Mouse (Mus musculus) limb, embryonic 14.5 days (tissue): ENCODE results near the gene Pde9a. TPM values are rescaled to one million over a fixed set of nuclear protein-coding genes. Genes with fewer than 3 reads are reported as not detected.

Experiments
- ATAC-seq: fragments of 200-750 bp; cut with Nextera tagmentation; 2 replicates; pipeline ENCODE4 v1.8.0; 2017; ENCODE audit warnings: low read depth, moderate number of reproducible peaks, moderate TSS enrichment; ENCODE audit not compliant: low FRiP score
- DNase-seq: peaks from one replicate; pipeline ENCODE4 v3.0.0-alpha.2; 2015; ENCODE audit warnings: low spot score
- H3K27ac ChIP-seq: fragments of 300-500 bp; sonication (generic); replicated peaks from 2 replicates; pipeline ENCODE4 v1.5.1; 2014; ENCODE audit warnings: low read depth, mild to moderate bottlenecking, low read length, moderate library complexity, mixed read lengths
- H3K27me3 ChIP-seq: fragments of 300-500 bp; sonication (generic); 2 replicates; pipeline ENCODE4 v1.6.1; 2014; ENCODE audit warnings: low read length, mixed read lengths; ENCODE audit not compliant: control insufficient read depth, insufficient read depth
- H3K36me3 ChIP-seq: fragments of 300-500 bp; sonication (generic); 2 replicates; pipeline ENCODE4 v1.6.1; 2014; ENCODE audit warnings: mild to moderate bottlenecking, low read length, moderate library complexity, mixed read lengths; ENCODE audit not compliant: control insufficient read depth, insufficient read depth
- H3K4me1 ChIP-seq: fragments of 300-500 bp; sonication (generic); 2 replicates; pipeline ENCODE4 v1.6.1; 2014; ENCODE audit warnings: antibody characterized with exemption, low read length, mixed read lengths; ENCODE audit not compliant: control insufficient read depth, insufficient read depth
- H3K4me2 ChIP-seq: fragments of 300-500 bp; sonication (generic); replicated peaks from 2 replicates; pipeline ENCODE4 v1.6.1; 2014; ENCODE audit warnings: low read depth, mild to moderate bottlenecking, low read length, moderate library complexity; ENCODE audit not compliant: severe bottlenecking
- H3K4me3 ChIP-seq: fragments of 300-500 bp; sonication (generic); replicated peaks from 2 replicates; pipeline ENCODE4 v1.5.1; 2014; ENCODE audit warnings: low read length
- H3K9ac ChIP-seq: fragments of 300-500 bp; sonication (generic); 2 replicates; pipeline ENCODE4 v1.6.1; 2014; ENCODE audit warnings: mild to moderate bottlenecking, low read depth, low read length, moderate library complexity; ENCODE audit not compliant: severe bottlenecking
- H3K9me3 ChIP-seq: fragments of 300-500 bp; sonication (generic); 2 replicates; pipeline ENCODE4 v1.6.1; 2016; ENCODE audit warnings: low read length; ENCODE audit not compliant: control insufficient read depth
- POLR2A ChIP-seq: fragments of 200-500 bp; IDR thresholded peaks from 2 replicates; pipeline ENCODE4 v1.8.0; 2012; ENCODE audit warnings: inconsistent platforms, mild to moderate bottlenecking, moderate library complexity, borderline replicate concordance; ENCODE audit not compliant: insufficient read depth, insufficient read length; ENCODE audit errors: extremely low read depth
- WGBS: fragments of 180-500 bp; shearing (Covaris S2); extraction: QIAGEN DNeasy Blood & Tissue Kit; methylation state at CpG from one replicate; pipeline ENCODE4 v1.1.7; 2014; 5-methylcytosine and 5-hydroxymethylcytosine counted together
- polyA plus RNA-seq, 2 experiments: library from polyadenylated mRNA; depleted of rRNA in 1 of 2; stranded (reverse) in 1 of 2; unstranded in 1 of 2; fragments of >200 nt; fragmentation: Nextera tagmentation in 1 of 2; extraction: Ambion mirVana in 1 of 2; gene quantifications; 2 replicates each; pipeline versions ENCODE4 v1.2.1 to v1.2.3; 2012 to 2014

Gene Pde9a
- polyA plus RNA-seq, 2 experiments: 27.2 to 47.3 TPM

GRCm38 (mm10) chr17:31510944-31511343 lies 124.9 kb downstream of the Pde9a start:
- Histone ChIP-seq H3K9me3 (no peaks in the 10 kb centered on the region), H3K27ac (no peak overlapping the region), H3K4me2 (peak overlapping the region; percentile 75), H3K27me3 (no peaks in the 10 kb centered on the region), H3K9ac (no peak overlapping the region), H3K36me3 (peaks cover 35% of the 10 kb centered on the region), H3K4me1 (peaks cover 4% of the 10 kb centered on the region; the same call in 1 of the 2 replicates), H3K4me3 (peak overlapping the region; percentile 84)
- 96% methylated on average over 6 of the region's 6 CpGs for WGBS
- TF ChIP-seq POLR2A: no peak
- DNase-seq (no peak), ATAC-seq (no peak)

GRCm38 (mm10) chr17:31511792-31512495 lies 125.9 kb downstream of the Pde9a start:
- peak; percentile 97 for ATAC-seq

GRCm38 (mm10) chr17:31512593-31512992 lies 126.6 kb downstream of the Pde9a start:
- no peaks in the 10 kb centered on the region for H3K9me3 ChIP-seq
- TF ChIP-seq POLR2A: no peak
- H3K4me1 ChIP-seq: peaks cover 4% of the 10 kb centered on the region; the same call in 1 of the 2 replicates
- WGBS: 21% methylated on average over 6 of the region's 6 CpGs
- H3K9ac ChIP-seq: peak overlapping the region; percentile 71; the same call in 1 of the 2 replicates
- peak overlapping the region; percentile 84 for H3K4me3 ChIP-seq
- peak overlapping the region; percentile 75 for H3K4me2 ChIP-seq
- ATAC-seq (0 out of 2 replicates have a peak, but pooled peaks have one; percentile 4), DNase-seq (no peak)
- no peaks in the 10 kb centered on the region for H3K27me3 ChIP-seq
- peaks cover 20% of the 10 kb centered on the region for H3K36me3 ChIP-seq
- H3K27ac ChIP-seq: 0 out of 2 replicates have a peak overlapping the region, but pooled peaks have one; percentile 74

More at GRCm38 (mm10) chr17:31511792-31512495, 125.9 kb downstream of the Pde9a start:
- H3K27me3 ChIP-seq: no peaks in the 10 kb centered on the region
- H3K4me1 ChIP-seq: peaks cover 4% of the 10 kb centered on the region; the same call in 1 of the 2 replicates
- H3K9ac ChIP-seq: peak overlapping the region; percentile 71
- H3K4me2 ChIP-seq: peak overlapping the region; percentile 75
- no peaks in the 10 kb centered on the region for H3K9me3 ChIP-seq
- under 1% methylated on average over 56 of the region's 56 CpGs for WGBS
- H3K27ac ChIP-seq: peak overlapping the region; percentile 74
- H3K36me3 ChIP-seq: peaks cover 26% of the 10 kb centered on the region
- peak overlapping the region; percentile 84 for H3K4me3 ChIP-seq
- DNase-seq: peak; percentile 88
- peak; percentile 51; the same call in 1 of the 2 replicates for TF ChIP-seq POLR2A

- Histone ChIP-seq H3K4me3 (no peak overlapping the region), H3K27me3 (no peaks in the 10 kb centered on the region), H3K4me2 (no peak overlapping the region), H3K27ac (no peak overlapping the region), H3K36me3 (peaks cover 2% of the 10 kb centered on the region; the same call in 1 of the 2 replicates), H3K4me1 (peaks cover 7% of the 10 kb centered on the region; the same call in 1 of the 2 replicates), H3K9ac (no peak overlapping the region), H3K9me3 (no peaks in the 10 kb centered on the region)
- ATAC-seq: no peak
- 73% methylated on average over 1 of the region's 1 CpGs for WGBS
- TF ChIP-seq POLR2A: no peak
- DNase-seq: no peak
Measured at GRCm38 (mm10) chr17:31514696-31515095, 128.7 kb downstream of the Pde9a start.

DNA sequence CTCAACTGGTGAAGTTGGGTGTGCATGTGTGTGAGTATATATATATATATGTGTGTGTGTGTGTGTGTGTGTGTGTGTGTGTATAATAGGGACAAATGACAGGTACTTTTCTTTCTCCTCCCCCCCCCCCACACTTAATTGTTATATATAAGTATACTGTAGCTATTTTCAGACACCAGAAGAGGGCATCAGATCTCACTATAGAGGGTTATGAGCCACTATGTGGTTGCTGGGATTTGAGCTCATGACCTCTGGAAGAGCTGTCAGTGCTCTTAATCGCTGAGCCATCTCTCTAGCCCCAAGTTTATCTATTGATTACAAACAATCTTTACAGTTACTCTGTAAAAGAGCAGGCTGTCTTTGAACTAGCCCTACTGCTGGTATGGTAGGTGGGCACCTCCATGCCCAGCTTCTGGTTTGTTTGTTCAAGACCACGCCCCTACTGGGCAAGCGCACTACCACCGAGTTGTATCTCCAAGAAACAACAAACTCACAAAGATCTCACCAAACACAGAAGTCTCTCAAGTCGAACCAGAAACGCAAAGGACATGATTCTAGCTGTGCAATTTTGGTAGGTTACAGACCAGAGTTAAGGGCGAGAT lies 133.4 kb downstream of the Pde9a start:
- Histone ChIP-seq H3K27ac (no peak overlapping the region), H3K4me1 (peaks cover 15% of the 10 kb centered on the region), H3K9me3 (no peaks in the 10 kb centered on the region), H3K4me3 (peak overlapping the region; percentile 75), H3K27me3 (no peaks in the 10 kb centered on the region), H3K4me2 (peak overlapping the region; percentile 76), H3K36me3 (peaks cover 14% of the 10 kb centered on the region), H3K9ac (no peak overlapping the region)
- ATAC-seq: peak; percentile 27; the same call in 1 of the 2 replicates
- 5% methylated on average over 7 of the region's 7 CpGs for WGBS
- DNase-seq: no peak
- TF ChIP-seq POLR2A: no peak
